Mouse (Mus musculus) heart, embryonic 10.5 days (tissue): ENCODE data around the gene Ccdc141. TPM values are rescaled to one million over a fixed set of nuclear protein-coding genes. Genes with fewer than 3 reads are reported as not detected.

Source experiments
- DNase-seq: peaks from one replicate; pipeline ENCODE4 v3.0.0-alpha.2; 2017; ENCODE audit warnings: low spot score
- H3K27ac ChIP-seq: fragments of 300-500 bp; sonication (generic); 2 replicates; pipeline ENCODE4 v1.5.1; 2016; ENCODE audit warnings: mild to moderate bottlenecking
- H3K27me3 ChIP-seq: fragments of 300-500 bp; sonication (generic); 2 replicates; pipeline ENCODE4 v1.6.1; 2016; ENCODE audit warnings: mild to moderate bottlenecking; ENCODE audit not compliant: poor library complexity, insufficient read depth, severe bottlenecking
- H3K36me3 ChIP-seq: fragments of 300-500 bp; sonication (generic); 2 replicates; pipeline ENCODE4 v1.6.1; 2016; ENCODE audit warnings: mild to moderate bottlenecking, moderate library complexity
- H3K4me1 ChIP-seq: fragments of 300-500 bp; sonication (generic); 2 replicates; pipeline ENCODE4 v1.6.1; 2016; ENCODE audit warnings: mild to moderate bottlenecking
- H3K4me3 ChIP-seq: fragments of 300-500 bp; sonication (generic); 2 replicates; pipeline ENCODE4 v1.5.1; 2016; ENCODE audit warnings: mild to moderate bottlenecking, moderate library complexity
- H3K9me3 ChIP-seq: fragments of 300-500 bp; sonication (generic); 2 replicates; pipeline ENCODE4 v1.6.1; 2016; ENCODE audit warnings: mild to moderate bottlenecking, moderate library complexity
- WGBS: fragments of 180-500 bp; shearing (Covaris S2); methylation state at CpG from one replicate; pipeline ENCODE4 v1.1.7; 2016; 5-methylcytosine and 5-hydroxymethylcytosine counted together
- polyA plus RNA-seq: library from polyadenylated mRNA; unstranded; fragments of >200 nt; fragmentation: Nextera tagmentation; extraction: Ambion mirVana; gene quantifications from 2 replicates; pipeline ENCODE4 v1.2.1, GENCODE M21; 2016

Ccdc141 gene
- polyA plus RNA-seq, 1 experiment from 2014 or later = 150 TPM

DNA sequence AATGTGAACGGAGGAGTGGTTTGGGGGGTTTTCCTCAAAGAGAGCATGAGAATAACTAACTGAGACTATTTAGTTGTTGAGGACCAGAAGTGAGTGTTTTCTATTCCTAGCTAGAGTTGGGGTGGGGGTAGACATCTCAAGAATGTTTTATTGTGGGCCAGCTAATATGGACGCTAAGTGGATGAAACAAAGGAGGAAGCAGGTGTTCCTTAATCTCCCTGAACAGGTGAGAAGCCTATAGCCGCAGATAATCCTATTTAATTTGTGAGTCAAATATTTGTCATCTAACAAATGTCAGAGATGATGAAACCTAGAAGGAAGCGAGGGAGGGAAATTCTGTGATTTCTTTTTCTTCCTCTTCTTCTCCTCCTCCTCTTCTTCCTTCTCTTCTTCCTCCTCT, 60.1 kb downstream of the Ccdc141 start:
- no peak for DNase-seq
- no peaks in the 10 kb centered on the region for H3K9me3 ChIP-seq
- 78% methylated on average over 4 of the region's 4 CpGs for WGBS
- no peak overlapping the region for H3K4me3 ChIP-seq
- peaks cover 65% of the 10 kb centered on the region for H3K36me3 ChIP-seq
- peaks cover 17% of the 10 kb centered on the region; the same call in 1 of the 2 replicates for H3K4me1 ChIP-seq
- H3K27me3 ChIP-seq = no peaks in the 10 kb centered on the region
- H3K27ac ChIP-seq = no peak overlapping the region

DNA sequence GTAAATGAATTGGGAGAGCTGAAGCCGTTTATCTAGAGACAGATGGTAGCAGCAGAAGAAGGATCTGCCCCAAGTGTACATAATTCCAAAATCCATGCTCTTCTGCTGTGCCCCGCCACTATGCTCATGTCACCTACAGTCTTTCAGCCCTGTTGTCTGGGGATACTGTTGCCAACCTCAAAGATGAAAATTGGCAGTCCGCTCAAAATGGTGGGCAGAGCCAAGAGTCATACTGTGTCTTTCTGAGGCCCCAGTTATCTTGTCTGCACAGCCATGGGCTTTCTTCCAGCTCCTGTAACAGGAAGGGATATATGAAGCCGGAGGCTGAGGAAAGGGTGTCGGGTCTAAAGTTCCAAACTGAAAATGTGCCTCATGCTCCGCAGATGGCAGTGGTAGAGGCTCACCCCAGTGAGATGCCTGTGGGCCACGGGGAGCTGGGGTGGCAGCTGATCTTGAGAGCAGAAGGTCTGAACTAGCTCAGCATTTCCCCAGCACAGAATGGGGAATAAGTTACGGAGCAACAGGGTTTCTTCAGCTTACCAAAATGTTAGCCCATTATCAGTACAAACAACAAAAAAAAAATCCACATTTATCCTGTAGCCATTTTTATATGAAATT, 60.8 kb downstream of the Ccdc141 start:
- H3K4me1 ChIP-seq = peaks cover 10% of the 10 kb centered on the region; the same call in 1 of the 2 replicates
- no peaks in the 10 kb centered on the region for H3K27me3 ChIP-seq
- WGBS = 77% methylated on average over 8 of the region's 8 CpGs
- no peak overlapping the region for H3K4me3 ChIP-seq
- no peak for DNase-seq
- peaks cover 70% of the 10 kb centered on the region for H3K36me3 ChIP-seq
- H3K27ac ChIP-seq = no peak overlapping the region
- H3K9me3 ChIP-seq = no peaks in the 10 kb centered on the region

DNA sequence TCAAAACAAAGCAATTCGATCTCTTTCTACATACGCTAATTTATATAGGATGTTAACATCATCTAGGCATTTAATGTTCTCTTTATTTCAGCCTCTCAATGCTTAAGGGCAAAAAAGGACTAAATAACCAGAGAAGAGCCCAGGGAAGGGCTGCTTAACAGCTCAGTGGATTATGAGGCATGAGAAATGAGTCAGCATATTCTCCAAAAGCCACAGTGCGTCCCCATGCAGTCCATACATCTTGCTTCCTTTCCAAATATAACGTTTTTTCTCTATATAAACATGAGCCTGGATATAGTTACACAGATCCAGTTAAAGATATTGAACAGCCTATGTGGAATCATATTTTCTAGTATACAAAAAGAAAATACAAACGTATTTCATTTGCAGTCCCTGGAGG, 61.9 kb downstream of the Ccdc141 start:
- no peak for DNase-seq
- Histone ChIP-seq H3K27me3 (no peaks in the 10 kb centered on the region), H3K9me3 (no peaks in the 10 kb centered on the region), H3K27ac (no peak overlapping the region), H3K36me3 (peaks cover 76% of the 10 kb centered on the region), H3K4me1 (no peaks in the 10 kb centered on the region), H3K4me3 (no peak overlapping the region)
- WGBS = 88% methylated on average over 5 of the region's 5 CpGs

DNA sequence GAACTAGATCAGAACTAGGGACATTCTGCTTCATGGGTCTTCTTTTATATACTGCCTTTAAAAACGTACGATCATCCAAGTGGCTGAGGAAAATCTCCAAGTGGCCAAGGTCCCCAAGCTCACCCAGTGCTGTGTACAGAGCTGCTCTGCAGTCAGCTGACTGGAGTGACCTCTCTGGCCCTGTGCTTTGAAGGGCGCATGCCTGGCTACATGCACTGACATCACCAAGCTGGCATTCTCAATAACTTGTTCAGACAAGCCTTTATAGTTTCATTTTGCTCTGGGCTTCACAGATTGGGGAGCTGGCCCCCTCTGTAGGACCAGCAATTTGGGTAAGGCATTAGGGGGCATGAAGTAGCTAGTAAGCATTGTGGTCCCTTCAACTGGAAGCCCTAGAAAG, 64.3 kb downstream of the Ccdc141 start:
- no peak for DNase-seq
- H3K27me3 ChIP-seq = no peaks in the 10 kb centered on the region
- 92% methylated on average over 3 of the region's 3 CpGs for WGBS
- no peak overlapping the region for H3K4me3 ChIP-seq
- no peak overlapping the region for H3K27ac ChIP-seq
- H3K9me3 ChIP-seq = no peaks in the 10 kb centered on the region
- H3K4me1 ChIP-seq = no peaks in the 10 kb centered on the region
- peaks cover 78% of the 10 kb centered on the region for H3K36me3 ChIP-seq

DNA sequence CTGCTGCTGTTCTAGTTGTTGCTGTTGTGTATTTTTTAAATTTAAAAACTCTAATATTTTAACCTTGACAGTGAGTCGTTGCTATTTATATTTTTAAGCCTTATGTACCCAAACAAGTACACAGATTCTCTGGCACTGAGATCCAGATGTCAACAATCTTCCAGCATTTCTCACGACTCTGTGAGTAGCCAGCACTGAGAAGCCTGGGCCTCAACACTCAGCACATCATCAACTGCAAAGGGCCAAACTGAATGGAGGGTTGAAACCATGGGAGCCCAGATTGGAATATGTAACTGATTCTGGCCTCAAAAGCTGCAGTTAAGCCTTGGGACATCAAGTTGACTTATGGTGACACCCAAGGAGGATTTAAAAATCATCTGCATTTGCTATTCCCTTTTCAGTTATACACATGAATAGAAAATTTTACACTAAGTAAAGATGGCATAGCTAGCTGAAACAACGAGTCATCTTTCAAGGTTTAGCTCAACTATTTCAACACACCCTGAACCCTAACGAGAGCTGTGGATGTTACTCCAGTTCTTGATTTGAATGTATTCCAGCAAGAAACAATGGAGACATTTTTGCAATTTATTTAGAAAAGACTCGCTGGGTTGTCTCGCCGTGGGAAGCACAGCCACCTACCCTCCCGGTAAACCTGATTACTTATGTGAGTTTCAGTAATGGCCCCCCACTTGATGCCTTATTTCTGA, 65.3 kb downstream of the Ccdc141 start:
- no peaks in the 10 kb centered on the region for H3K27me3 ChIP-seq
- DNase-seq = no peak
- H3K36me3 ChIP-seq = peaks cover 78% of the 10 kb centered on the region
- H3K4me3 ChIP-seq = no peak overlapping the region
- no peak overlapping the region for H3K27ac ChIP-seq
- no peaks in the 10 kb centered on the region for H3K9me3 ChIP-seq
- H3K4me1 ChIP-seq = no peaks in the 10 kb centered on the region
- 85% methylated on average over 8 of the region's 8 CpGs for WGBS

DNA sequence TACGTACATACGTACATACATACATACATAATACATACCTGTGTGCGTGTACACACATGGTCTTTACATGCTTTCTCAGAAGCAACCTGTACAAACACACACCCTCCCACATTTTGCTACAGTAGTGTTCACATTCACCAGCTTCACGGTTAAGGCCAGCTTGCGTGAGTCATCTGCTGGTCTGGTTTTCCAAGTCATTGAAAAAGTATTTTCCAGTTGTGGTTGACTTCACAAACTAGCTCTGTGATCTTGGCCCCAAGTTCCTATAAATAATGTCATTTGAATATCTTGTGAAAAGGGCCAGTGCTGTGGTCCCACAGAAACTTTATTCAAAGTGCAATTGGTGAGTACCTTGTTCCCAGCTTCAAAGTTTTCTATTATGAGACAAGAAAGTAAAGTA, 67.9 kb downstream of the Ccdc141 start:
- Histone ChIP-seq H3K9me3 (no peaks in the 10 kb centered on the region), H3K27me3 (no peaks in the 10 kb centered on the region), H3K4me3 (no peak overlapping the region), H3K27ac (no peak overlapping the region), H3K36me3 (peaks cover 71% of the 10 kb centered on the region), H3K4me1 (no peaks in the 10 kb centered on the region)
- 90% methylated on average over 5 of the region's 5 CpGs for WGBS
- no peak for DNase-seq

DNA sequence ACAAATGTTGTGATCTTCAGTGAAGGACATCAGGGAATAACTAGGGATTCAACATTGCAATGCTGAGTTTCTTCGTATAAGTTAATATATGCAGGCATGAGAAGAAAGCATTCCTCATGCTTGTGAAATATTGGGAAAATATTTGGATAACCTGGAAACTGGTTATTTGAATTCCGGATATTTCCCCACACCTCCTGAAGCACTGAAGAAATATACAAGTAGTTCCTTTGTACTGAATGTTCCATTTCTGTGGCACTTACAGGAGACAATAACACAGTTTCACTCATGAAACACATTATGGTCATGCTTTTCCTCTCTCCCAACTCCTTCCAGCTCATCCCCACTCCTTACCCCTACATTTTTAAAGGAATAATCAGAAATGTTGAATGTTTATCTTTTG, 70.6 kb downstream of the Ccdc141 start:
- 95% methylated on average over 2 of the region's 2 CpGs for WGBS

DNA sequence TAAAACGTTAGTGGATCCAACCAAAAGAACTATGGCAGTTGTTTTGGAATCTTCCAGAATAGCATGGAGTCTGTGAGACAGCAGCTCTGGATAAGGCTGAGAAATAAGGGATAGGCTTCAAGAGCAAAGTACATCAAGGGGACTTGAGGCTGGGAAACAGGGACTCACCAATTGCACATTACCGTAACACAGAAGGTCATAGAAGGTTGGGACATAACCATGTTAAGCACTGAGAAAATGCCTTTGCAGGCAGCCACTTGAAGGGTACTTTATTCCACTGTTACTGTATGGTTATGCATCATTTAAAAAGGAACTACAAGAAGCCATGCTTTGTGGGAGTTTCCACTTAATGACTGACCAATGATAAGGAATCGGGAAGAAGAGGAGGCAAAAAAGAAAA, 71.7 kb downstream of the Ccdc141 start:
- WGBS = 90% methylated on average over 3 of the region's 3 CpGs
- Histone ChIP-seq H3K27ac (no peak overlapping the region), H3K4me3 (no peak overlapping the region), H3K36me3 (peaks cover 49% of the 10 kb centered on the region), H3K9me3 (no peaks in the 10 kb centered on the region), H3K4me1 (no peaks in the 10 kb centered on the region), H3K27me3 (no peaks in the 10 kb centered on the region)
- no peak for DNase-seq

More for the DNA sequence above, 70.6 kb downstream of the Ccdc141 start:
- H3K27ac ChIP-seq = no peak overlapping the region
- no peaks in the 10 kb centered on the region for H3K4me1 ChIP-seq
- peaks cover 52% of the 10 kb centered on the region for H3K36me3 ChIP-seq
- no peaks in the 10 kb centered on the region for H3K9me3 ChIP-seq
- DNase-seq = no peak
- no peak overlapping the region for H3K4me3 ChIP-seq
- no peaks in the 10 kb centered on the region for H3K27me3 ChIP-seq

DNA sequence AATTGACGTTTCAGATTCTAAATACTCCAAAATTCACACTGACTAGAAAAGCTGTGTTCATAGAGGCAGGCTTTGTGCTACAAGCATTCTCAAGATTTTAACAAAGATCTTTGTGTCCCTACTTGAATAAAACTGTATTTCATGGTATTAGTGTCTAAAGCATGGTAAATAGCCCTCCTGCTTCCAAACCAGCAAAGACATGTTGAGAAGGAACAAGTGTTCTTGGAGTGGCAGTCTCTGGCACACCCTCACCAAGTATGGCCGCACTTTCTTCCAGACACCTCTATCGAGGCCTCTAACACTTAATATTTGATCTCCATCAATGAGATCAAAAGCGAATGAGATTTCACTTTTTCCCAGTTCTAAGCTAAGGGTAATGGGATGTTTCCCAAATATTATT, 78.7 kb downstream of the Ccdc141 start:
- peaks cover 49% of the 10 kb centered on the region for H3K36me3 ChIP-seq
- no peaks in the 10 kb centered on the region for H3K27me3 ChIP-seq
- H3K9me3 ChIP-seq = no peaks in the 10 kb centered on the region
- no peak for DNase-seq
- no peak overlapping the region for H3K4me3 ChIP-seq
- 0 out of 2 replicates have a peak, but pooled peaks cover 2% of the 10 kb centered on the region for H3K4me1 ChIP-seq
- H3K27ac ChIP-seq = no peak overlapping the region
- 88% methylated on average over 4 of the region's 4 CpGs for WGBS

DNA sequence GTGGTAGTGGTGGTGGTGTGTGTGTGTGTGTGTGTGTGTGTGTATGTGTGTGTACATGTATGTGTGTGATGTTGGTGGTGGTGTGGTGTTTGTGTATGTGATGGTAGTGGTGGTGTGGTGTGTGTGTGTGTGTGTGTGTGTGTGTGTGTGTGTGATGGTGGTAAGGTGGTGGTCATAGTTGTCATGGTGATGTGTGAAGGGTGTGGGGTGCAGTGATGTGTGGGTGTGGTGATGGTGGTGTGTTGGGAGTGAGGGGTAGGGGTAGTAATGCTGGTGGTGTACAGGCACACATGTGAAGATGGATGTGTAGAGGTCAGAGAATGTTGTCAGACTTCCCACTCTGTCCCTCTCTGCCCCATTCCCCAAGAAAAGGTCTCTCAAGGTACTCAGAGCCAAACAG, 85.1 kb downstream of the Ccdc141 start:
- peaks cover 2% of the 10 kb centered on the region; the same call in 1 of the 2 replicates for H3K4me1 ChIP-seq
- H3K27me3 ChIP-seq = no peaks in the 10 kb centered on the region
- H3K4me3 ChIP-seq = no peak overlapping the region
- H3K9me3 ChIP-seq = no peaks in the 10 kb centered on the region
- peaks cover 58% of the 10 kb centered on the region for H3K36me3 ChIP-seq
- no peak overlapping the region for H3K27ac ChIP-seq
- no peak for DNase-seq

DNA sequence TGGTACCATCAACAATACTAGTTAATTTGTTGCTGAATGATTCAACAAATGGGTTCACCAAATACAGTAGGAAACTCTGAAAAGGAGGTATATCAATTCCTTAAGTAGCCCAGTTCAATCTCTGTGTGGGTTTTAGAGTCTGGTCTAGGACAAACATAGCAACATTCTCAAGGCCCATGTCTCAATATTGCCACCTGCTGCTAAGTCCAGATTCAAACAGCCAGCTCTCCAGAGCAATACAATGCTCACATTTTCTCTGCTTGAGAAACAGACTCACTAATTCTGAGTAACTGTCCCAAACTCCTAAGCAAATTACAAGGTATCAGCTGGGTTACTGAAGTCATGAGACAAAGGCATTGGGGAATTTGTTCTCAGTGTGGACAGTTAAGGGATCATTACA, 85.8 kb downstream of the Ccdc141 start:
- Histone ChIP-seq H3K9me3 (no peaks in the 10 kb centered on the region), H3K27ac (no peak overlapping the region), H3K36me3 (peaks cover 63% of the 10 kb centered on the region), H3K4me1 (peaks cover 2% of the 10 kb centered on the region; the same call in 1 of the 2 replicates), H3K4me3 (no peak overlapping the region), H3K27me3 (no peaks in the 10 kb centered on the region)
- no peak for DNase-seq

DNA sequence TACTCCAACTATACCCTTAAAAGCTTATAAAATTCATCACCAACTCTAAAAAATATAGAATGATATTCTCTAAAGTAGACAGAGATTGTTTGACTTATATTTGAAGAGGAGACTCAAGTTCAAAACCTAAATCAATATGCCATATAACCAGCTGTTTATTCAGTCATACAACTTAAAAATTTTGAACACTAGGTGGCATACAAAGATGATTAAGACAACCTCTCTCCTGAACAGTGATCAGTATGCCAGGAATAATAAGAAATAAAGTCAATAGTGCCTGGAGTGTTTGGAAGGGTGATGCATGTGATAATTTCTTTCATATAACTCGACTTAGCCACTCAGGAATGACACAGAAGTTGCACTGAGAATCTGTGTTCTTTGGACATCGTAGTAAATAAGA, 89.3 kb downstream of the Ccdc141 start:
- no peak for DNase-seq
- no peaks in the 10 kb centered on the region for H3K9me3 ChIP-seq
- 84% methylated on average over 2 of the region's 2 CpGs for WGBS
- H3K27me3 ChIP-seq = no peaks in the 10 kb centered on the region
- no peak overlapping the region for H3K27ac ChIP-seq
- no peaks in the 10 kb centered on the region; the same call in 1 of the 2 replicates for H3K4me1 ChIP-seq
- peaks cover 49% of the 10 kb centered on the region for H3K36me3 ChIP-seq
- H3K4me3 ChIP-seq = no peak overlapping the region

DNA sequence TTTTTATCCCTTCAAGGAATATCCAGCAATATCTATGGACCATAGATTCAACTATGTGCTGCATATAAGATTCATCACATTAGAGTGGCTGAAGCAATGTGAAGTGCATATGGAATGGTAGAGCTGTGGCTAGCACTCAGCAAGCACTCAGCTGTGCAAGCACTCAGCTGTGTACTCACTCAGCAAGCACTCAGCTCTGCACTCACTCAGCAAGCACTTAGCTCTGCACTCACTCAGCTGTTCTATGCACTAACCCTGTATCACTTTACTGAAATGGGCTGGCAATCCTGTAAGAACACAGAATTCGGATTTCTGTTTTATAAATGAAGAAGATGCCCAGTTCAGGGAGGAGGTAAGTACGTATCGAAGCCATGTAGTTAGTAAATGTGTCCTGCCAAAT, 89.8 kb downstream of the Ccdc141 start:
- DNase-seq = no peak
- 93% methylated on average over 3 of the region's 3 CpGs for WGBS
- Histone ChIP-seq H3K36me3 (peaks cover 44% of the 10 kb centered on the region), H3K9me3 (no peaks in the 10 kb centered on the region), H3K27me3 (no peaks in the 10 kb centered on the region), H3K27ac (no peak overlapping the region), H3K4me1 (no peaks in the 10 kb centered on the region), H3K4me3 (no peak overlapping the region)
